Mouse (Mus musculus) testis, adult 2 months (tissue): ENCODE results near the gene Ntpcr.

Source experiments
- CTCF ChIP-seq: fragments of 200-500 bp; IDR thresholded peaks from 2 replicates; pipeline ENCODE4 v1.5.1; 2012; ENCODE audit warnings: low read depth, mild to moderate bottlenecking, inconsistent platforms, low read length, moderate library complexity; ENCODE audit not compliant: control insufficient read depth, insufficient read depth, insufficient replicate concordance
- POLR2A ChIP-seq: fragments of 200-500 bp; IDR thresholded peaks from 2 replicates; pipeline ENCODE4 v1.6.1; 2012; ENCODE audit warnings: low read depth, mild to moderate bottlenecking, inconsistent platforms, low read length, moderate library complexity; ENCODE audit not compliant: control insufficient read depth

GRCm38 (mm10) chr8:125705816-125706215, 23.9 kb upstream of the Ntpcr start:
- TF ChIP-seq CTCF (no peak), POLR2A (no peak)
